Mouse (Mus musculus) ovary, adult 18-20 months (tissue): ENCODE measurements around the gene Pigu.

ENCODE experiments used
- DNase-seq: peaks from one replicate; pipeline ENCODE4 v3.0.0; 2022; ENCODE audit warnings: low spot score, mixed read lengths

Gene Pigu

DNA sequence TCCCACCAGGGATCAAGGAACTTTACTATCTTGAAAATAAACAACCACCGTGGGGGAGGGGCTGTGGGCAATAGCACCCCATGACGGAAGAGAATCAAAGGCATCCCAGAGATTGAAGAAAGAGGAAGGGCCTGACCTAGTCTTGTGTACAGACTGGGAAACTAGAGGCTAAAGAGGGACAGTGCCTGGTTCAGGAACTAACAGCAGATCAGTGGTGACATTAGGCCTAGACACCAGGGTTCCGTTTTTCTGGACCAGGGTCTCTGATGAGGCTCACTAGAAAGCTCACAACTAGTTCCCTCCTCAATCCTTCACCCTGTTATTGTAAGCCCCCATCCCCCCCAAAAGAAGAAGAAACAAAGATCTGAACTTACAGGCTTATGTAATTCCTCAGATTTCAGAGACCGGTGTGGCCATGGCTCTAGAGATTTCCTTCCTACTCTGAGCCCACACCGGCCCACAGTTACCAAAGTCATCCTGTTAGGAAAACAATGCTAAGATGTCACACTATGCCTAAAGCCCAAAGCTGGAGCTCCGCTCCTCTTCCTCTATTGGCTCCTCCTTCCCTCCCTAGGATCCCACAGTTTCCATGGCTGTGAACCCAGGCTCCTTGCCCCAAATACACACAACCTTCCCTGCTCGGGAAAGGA is 10.5 kb upstream of the Pigu start:
- no peak for DNase-seq

DNA sequence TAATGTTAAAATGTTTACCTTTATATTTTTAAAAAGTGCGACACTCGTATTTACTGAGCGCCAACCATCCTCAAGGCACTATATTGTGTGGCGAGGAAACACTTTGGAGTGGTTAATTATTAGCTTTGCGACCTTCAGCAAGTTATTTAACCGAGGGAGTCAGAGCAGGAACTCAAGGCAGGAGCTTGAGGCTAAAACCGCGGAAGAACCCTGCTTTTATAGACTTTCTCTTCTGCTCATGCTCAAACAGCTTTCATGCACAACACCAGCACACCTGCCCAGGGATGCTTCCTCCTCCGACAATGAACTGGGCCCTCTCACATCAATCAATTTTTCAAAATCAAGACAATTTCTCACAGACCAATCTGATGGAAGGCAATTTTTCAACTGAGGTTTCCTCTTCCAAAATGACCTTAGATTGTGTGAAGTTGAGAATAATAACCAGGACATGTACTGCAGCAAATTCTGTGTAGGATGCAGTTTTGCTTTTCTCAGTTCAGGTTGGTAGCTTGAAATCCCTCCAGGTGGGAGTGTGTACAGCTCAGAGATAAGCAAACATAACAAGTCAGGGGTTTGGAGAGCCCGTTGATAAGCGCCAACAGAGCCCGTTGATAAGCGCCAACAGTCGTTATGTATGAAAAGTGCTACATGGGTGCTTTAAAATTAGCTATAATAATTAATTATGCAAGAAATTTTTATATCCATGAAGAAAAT is 613 bp upstream of the Pigu start:
- no peak for DNase-seq

DNA sequence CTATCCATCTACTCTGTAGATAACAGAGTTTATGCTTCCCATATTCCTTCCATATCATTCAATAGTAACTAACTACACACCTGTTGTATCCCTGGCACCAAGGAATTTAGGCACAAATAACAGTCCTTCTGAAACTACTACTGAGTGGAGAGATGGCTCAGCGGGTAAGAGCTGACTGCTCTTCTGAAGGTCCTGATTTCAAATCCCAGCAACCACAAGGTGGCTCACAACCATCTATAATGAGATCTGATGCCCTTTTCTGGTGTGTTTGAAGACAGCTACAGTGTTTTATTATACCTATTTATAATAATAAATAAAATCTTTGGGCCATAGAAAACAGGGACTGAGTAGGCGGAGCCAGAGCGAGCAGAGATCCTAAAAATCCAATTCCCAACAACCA is 2.8 kb downstream of the Pigu start:
- no peak for DNase-seq

DNA sequence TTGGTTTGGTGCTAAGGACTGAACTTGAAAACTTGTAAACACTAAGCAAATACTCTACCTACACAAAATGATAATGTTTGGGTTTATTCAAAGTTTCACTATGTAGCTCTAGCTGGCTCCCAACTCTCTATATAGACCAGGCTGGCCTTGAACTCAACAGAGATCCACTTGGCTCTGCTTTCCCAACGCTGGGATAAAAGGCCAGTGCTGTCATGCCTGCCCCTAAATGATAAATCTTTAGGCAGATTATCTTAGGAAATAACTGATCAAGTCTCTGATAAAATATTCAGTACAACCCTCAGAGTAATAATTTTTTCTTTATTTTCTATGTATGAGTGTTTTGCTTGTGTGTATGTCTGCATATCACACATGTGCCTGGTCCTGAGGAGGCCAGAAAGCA is 10.6 kb downstream of the Pigu start:
- no peak for DNase-seq

DNA sequence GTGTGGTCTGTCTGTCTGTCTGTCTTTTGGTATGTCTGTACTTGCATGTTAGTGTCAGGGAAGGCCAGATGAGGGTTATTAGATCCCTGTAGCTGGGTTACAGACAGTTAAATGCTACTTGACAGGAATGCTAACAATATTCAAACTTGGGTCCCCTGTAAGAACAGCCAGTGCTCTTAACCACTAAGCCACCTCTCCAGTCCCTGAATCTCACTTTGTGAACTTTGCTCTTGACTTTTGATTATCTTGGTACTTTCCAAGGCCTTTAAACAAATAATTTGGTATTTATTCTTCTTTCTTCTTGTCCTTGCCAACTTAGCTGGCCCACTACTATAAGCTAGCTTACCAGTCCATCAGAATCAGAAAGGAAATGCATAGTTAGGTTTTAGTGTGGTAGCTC is 17.1 kb downstream of the Pigu start:
- no peak for DNase-seq

DNA sequence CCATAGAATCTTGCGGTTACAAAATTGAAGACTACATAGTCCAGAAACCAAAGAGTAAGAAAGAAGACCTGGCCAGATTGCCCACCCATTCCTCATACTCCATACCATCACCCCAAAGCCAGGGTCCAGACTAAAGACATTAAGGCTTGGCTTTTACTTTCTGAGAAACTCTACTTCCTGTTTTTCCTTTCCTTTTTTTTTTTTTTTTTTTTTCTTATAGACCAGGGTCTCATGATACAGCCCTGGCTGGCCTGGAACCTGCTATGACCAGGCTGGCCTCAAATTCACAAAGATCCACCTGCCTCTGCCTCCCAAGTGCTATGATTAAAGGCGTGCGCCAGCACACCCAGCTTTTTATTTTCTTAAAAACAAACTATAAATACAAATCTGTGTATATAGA is 21.0 kb downstream of the Pigu start:
- DNase-seq = no peak

DNA sequence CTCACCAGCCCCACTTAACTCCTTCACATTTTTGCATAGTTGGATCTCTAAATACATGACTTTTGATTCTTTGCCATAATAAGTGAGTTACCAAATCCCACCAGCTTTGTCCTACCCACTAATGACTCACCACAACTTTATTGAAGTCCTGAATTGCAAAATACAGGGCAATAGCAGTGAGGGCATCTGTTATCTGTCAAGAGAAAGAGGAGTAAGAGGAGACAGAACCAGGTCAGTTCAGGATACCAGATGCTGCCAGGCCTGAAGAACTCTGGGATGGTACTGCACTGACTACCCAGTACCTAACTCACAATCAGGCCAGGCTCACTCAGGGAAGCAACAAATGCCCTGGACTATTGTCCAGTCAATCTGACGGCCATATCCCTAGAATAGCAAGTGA is 22.0 kb downstream of the Pigu start:
- no peak for DNase-seq

DNA sequence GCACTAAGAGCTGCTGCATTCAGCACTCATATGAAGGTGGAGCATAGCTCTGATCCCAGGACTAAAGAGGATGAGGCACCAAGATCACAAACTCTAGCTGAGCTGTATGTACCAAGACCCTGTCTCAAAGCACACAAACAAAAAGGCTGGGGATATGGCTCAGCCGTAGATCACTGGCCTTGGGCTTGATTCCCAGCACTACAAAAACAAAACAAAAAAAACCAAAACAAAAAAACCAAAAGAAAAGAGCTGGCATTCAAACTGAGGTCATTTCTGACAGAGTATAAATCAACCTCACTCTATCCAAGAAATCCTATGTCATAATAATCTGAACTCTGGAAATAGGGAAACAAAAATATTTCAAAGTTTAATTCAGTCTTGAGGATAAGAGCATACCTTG is 23.8 kb downstream of the Pigu start:
- peak; percentile 50 for DNase-seq

DNA sequence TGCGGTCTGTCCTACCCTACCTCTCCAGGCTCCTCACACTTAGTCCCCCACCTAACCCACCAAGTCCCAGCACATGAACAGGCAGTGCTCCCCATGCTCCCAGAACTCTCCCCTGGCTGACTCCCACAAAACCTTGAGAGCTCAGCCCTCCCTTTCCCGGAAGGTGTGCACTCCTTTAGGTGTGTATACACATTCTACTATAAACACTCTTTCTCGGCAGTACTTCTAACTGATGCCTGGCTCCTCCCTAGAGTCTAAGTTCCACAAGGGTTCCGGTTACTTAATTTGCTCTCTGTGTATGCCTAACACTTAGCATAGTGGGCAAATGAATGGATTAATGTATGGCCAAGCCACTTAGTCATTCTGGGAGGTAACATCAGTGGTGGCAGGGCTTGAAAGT is 25.9 kb downstream of the Pigu start:
- no peak for DNase-seq

DNA sequence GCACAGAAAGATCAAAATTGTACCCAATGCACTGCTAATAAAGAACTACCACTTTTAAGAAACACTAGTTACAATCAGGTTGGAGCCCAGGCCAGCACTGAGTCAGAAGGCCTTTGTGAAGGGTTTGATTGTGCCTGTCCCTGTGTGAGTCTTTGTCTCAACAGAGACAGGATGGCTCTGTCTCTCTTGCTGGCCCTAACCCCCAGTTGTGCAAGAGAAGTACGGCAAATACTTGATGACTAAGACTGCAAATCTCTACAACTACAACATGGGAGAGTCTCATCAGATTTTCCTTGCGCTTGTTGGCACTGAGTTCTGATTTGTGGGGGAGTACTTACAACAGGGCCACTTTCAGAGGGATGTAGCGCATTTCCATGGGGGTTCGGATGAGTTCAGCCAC is 26.4 kb downstream of the Pigu start:
- peak; percentile 8 for DNase-seq

DNA sequence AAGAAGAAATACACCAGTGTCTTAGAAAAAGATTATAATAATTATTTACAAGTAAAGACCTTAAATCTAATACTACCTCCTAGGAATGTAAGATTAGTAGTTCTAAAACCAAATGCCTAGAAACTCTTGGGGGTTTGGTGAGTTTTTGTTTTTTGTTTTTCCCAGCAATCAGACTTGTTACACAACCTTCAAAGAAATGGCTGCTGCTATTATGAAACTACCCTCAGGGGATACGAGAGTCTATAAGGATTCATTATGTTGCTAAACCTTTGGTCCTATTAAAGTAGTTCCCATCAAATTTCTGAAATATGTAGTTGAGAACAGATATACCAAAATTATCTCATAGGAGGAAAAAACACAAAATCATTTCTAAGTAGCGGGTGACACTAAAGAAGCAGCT is 27.5 kb downstream of the Pigu start:
- no peak for DNase-seq

DNA sequence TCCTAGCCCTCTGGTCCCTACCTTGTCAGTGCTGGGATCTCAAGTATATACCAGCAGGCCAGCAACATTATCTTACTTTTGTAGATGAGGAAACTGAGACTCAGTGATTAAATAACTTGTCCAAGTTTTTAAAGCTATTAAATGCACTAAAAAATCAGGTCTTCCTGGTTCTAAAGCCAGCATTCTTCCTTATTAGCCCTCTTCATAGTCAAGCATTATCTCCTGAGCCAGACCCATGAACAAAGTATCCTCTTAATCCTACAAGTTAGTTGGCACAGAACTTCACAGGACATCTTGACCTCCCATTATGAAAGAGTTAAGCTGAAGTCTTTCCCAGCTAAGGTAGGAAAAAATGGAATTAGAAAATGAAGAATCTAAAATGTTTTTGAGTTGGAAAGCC is 28.3 kb downstream of the Pigu start:
- no peak for DNase-seq

DNA sequence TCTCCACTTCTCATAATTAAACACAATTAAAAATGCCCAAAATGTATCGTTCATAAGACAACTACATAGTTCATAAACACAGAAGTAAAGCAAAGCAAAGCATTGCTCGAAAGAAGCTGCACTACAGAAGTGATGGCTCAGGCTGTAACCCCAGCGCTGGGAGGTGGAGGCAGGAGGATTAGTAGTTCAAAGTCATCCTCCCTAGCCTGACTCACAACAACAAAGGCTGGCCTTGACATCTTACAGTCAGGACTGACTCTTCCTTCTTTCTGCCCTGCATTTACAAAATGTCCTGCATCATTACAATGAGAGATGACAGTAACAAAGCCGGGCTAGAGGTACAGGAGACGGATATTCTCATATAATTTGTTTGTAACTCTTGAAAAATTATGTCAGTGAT is 29.3 kb downstream of the Pigu start:
- DNase-seq = no peak

DNA sequence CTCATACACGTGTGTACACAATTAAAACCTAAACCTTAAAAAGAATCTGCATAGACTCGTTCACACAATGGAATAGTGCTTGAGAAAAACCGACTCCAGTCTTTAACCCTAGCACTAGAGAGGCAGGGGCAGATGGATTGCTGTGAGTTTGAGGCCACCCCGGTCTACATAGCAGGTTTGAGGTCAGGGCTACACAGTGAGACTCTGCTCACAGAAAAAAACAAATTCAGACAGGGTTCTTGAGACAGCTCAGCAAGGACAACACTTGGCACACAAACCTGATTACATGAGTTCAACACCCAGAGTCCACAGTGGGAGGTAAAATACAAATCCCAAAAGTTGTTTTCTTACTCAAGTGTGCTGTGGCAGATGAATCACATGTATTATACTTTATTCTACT is 31.2 kb downstream of the Pigu start:
- no peak for DNase-seq

DNA sequence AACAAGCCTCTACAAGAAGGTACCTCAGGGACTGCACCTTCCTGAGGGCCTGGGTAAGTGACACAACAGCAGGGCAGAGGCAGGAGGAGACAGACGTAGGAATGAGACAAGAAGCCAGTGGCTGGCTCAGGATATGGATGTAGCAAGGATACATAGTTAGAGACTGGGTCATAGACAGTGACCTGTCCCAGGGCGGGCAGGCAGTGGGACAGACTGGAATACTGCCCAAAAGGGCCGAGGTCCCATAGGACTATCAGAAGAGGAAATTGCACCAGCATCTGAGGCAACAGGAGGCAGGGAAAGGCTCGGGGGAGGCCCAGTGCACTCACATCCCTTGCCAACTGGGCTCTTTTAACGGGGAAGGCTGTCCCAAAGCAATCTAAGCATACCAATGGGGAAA is 36.6 kb downstream of the Pigu start:
- DNase-seq = peak; percentile 25

DNA sequence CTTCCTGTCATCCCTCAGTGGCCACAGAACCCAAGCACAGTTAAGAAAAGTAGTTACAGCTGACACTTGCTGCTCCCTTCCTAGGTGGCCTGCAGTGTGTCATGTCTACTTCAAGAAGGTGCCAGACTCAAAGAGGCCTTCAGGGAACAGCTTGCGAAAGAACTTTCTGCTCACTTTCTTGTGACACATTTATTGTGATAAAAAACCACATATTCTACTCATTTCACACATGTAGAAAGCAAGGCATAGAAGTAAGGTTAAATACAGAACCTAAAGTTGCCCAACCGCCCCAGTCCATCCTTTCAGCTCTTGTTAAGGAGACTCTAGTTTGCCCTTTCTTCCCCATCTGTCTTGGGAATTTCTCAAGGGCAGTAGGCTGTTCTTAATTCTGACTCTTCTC is 38.6 kb downstream of the Pigu start:
- no peak for DNase-seq

DNA sequence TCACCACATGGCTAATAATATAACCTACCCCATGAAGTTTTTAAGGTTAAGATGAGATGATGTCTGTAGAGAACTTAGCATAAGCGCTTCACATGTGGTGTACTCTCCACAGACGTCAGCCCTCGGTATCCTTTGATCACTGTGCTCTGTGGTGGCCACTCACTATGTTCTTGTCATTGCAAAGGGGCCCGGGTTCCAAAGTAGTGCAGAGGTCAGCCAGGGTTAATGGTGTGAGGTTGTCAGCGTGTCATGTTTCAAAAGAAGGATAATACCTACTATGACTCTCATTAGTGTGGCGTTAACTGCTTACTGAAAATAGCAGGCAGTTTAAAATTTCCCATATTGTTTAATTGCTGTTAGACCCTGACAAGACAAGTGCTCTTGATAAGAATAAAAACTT is 43.6 kb downstream of the Pigu start:
- no peak for DNase-seq

DNA sequence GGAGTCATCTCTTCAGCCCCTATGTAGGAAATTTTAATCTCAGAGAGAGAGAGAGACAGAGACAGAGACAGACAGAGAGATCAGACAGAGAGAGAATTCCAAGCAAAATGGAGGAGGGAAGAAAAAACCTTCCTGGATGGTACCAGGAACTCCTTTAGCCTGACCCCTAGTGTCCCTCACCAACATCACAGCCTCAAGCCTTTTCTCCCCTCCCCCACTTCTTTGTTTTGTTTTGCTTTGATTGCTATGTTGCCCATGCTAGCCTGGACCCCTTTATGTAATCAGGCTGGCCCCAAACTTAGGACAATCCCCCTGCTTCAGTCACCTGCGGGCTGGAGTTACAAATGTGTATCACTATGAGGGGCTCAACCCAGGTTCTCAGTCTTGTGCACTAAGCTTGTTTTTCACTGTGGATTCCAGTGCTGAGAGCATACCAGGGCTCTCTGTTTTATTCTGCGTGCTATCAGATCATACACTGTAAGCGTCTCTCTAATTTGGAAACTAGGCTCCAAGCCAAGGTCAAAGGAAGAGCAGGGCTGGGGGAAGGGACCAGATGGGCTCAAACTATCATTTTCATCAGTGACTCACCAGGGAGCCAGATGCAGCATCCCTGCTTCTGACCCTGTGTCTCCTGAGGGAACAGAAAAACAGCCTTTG is 48.2 kb downstream of the Pigu start:
- DNase-seq = peak; percentile 89

DNA sequence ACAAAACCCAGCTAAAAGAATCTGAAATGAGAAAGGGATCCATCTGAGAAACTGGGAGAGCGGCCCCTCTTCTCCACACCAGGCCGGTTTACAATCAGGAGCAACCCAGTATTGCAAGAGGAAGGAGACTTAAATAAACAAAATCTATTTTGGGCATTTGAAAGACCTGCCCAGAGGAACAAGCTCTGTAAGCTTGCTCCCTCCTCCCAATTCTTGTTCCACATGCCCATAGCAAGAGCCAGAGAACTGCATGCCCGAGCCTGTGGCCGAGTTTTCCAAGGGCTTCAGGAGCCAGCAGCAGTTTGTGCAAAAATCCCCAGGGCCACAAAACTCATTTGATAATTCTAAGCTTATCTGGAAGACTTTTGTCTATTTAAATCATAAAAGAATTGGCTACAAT is 57.7 kb downstream of the Pigu start:
- DNase-seq = no peak

DNA sequence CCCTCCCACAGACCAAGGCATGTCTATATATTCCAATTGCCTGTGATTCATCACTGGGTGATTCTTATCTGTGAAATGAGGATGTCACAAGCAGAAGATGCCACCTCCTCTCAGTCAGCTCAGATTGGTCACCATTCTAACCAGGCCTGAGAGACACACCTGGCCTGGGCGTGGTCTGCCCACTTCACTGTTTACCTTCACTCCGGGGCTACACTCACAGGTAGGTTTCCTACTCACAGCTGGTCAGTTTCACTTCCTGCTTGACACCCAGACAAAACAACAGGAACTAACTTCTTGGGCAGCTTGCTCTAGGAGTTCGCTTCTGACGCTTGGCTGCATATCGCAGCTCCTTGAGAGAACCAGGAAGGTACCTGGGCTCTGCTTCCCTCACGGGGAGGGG is 61.8 kb downstream of the Pigu start:
- DNase-seq = no peak

DNA sequence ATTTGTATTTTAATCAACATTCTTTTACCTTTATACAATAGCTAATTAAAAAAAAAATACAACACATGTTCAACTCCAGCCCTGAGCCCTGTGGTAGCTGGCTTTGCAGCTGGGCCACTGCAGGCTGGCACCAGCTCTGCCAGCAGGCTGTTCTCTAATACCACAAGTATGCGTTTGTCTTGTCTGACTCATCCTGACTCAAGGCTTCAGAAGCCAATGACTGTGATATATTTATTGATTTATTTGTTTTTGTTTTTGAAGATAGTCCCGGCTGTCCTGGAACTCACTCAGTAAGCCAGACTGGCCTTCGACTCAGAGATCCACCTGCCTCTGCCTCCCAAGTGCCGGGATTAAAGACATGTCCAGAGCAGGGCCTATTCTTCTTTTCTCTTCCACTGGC is 63.3 kb downstream of the Pigu start:
- DNase-seq = peak; percentile 49

DNA sequence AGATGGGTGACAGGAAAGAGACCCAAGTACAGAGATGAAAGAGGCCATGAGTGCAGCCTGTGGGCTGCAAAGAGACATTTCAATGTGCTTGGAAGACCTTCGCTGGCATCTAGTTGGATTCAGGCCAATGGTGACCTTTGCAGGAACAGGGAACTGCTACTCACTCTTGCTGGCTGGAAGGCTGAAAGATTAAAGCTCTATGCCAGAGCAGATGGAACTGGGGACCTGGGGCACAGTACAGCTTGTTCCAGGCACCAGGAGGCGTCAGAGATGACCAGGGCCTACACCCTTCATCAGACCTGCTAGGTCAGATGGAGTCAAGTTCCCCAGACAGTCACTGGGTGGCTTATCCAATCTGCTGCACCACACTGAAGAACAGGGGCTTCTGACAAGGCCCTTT is 63.8 kb downstream of the Pigu start:
- peak; percentile 62 for DNase-seq

DNA sequence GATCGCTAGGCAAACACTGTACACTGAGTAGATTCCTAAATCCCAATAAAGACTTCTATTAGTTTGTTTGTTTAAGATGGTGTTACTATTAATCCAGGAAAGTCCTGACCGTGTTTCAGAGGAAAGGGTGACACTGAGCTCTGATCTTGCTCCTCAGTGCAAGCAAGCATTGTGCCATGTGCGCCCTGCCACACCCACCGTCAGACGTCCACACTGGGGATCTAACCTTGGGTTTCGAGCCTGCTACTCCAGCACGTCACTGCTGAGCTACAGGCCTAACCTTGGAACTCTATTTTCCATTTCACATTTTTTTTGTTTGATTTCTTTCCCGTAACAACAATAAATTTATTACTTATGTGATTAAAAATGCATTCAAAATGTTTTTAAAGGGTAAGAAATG is 67.2 kb downstream of the Pigu start:
- no peak for DNase-seq
